8 mouse cellular contexts compared by ENCODE assay signal in genomic region chrX:159255123-159255978, GRCm38 (mm10). TPM values are rescaled to one million over a fixed set of nuclear protein-coding genes. Genes with fewer than 3 reads are reported as not detected.
DNase-seq lines count a peak whose midpoint lies in the region; ATAC-seq lines count a peak whose summit lies in the region.

No protein-coding gene starts in this region.

- H3K27ac ChIP-seq in hindbrain, embryonic 10.5 days: peak overlapping the region; percentile 91

- 18% methylated on average over 63 of the region's 71 CpGs for WGBS in hindbrain, embryonic 10.5 days

- peak; percentile 89 for DNase-seq in MN1 (ENCODE audit: low spot score)
- DNase-seq in cerebellum, adult 8-10 months: peak; percentile 75
- DNase-seq in hindbrain, embryonic 10.5 days (ENCODE audit: low spot score): peak; percentile 88
- DNase-seq in layer of hippocampus, postnatal 25 days (ENCODE audit: extremely low spot score in 1 of 2, low spot score in 1 of 2): peak; percentile 47 to 56
- peak; percentile 86 for DNase-seq in lung, postnatal 14 days
- peak; percentile 88 for DNase-seq in ovary, postnatal 36 days (ENCODE audit: low spot score)
- peak; percentile 93 for DNase-seq in thymus, postnatal 14 days

- peaks cover 27% of the 10 kb centered on the region for H3K27me3 ChIP-seq in hindbrain, embryonic 10.5 days (ENCODE audit: insufficient read depth, poor library complexity, severe bottlenecking)

- peak; percentile 88 for ATAC-seq in frontal cortex, adult (ENCODE audit: low TSS enrichment)

- H3K4me3 ChIP-seq in hindbrain, embryonic 10.5 days: peak overlapping the region; percentile 72

- no peaks in the 10 kb centered on the region for H3K36me3 ChIP-seq in hindbrain, embryonic 10.5 days

- H3K9me3 ChIP-seq in hindbrain, embryonic 10.5 days: peaks cover 5% of the 10 kb centered on the region; the same call in 1 of the 2 replicates

- peaks cover 5% of the 10 kb centered on the region for H3K4me1 ChIP-seq in hindbrain, embryonic 10.5 days (replicated peaks)

RNA-seq across cellular contexts. Expression of gene Rps6ka3, which starts 45.2 kb away (rescaled TPM):
- 3.1 and 4.4 TPM in 2 replicates for polyA plus RNA-seq in hindbrain, embryonic 10.5 days (2016; fragmentation: Nextera tagmentation; extraction: Ambion mirVana)
- 10 to 100 TPM; 26.8 to 29.2 TPM for total RNA-seq in layer of hippocampus, postnatal 25 days (2021)

Comparison
In these comparisons a context has a peak if more than half of its experiments do, and no peak if none do; other contexts are left out.
1. Peak in every context shown above with its lines: DNase-seq, ATAC-seq, H3K4me3 ChIP-seq and H3K27ac ChIP-seq.